Mouse (Mus musculus) left cerebral cortex, postnatal 14 days (tissue): ENCODE data around the gene Pld4. TPM values are rescaled to one million over a fixed set of nuclear protein-coding genes. Genes with fewer than 3 reads are reported as not detected.

ENCODE experiments used
- DNase-seq, 2 experiments: peaks; one replicate each; pipeline ENCODE4 v3.0.0; 2021 to 2022; ENCODE audit warnings: low spot score in 2 of 2, mixed read lengths in 1 of 2
- intact Hi-C: fragments of 180-260 bp; cut with DNase I; formaldehyde crosslinking; loops from one replicate; pipeline ENCODE4 v1.15.1; 2025
- total RNA-seq, 2 experiments: library from RNA; stranded (reverse); gene quantifications; 2 replicates each; pipeline ENCODE4 v1.2.3; 2021

Gene Pld4
- total RNA-seq, 2 experiments from 2014 or later: 9.8 to 11.4 TPM

GRCm38 (mm10) chr12:112796551-112797510 is 36.4 kb downstream of the Pld4 start:
- intact Hi-C loops: loop anchor here (10.0 kb wide), 1 partner anchor 52 kb away; no protein-coding TSS in a partner anchor
- no peak for DNase-seq

GRCm38 (mm10) chr12:112797672-112798331 is 37.3 kb downstream of the Pld4 start:
- intact Hi-C loops: loop anchor here (10.0 kb wide), 1 partner anchor 53 kb away; no protein-coding TSS in a partner anchor
- peak; percentile 67 to 88 for DNase-seq

GRCm38 (mm10) chr12:112798332-112798681 is 37.9 kb downstream of the Pld4 start:
- DNase-seq: no peak
- intact Hi-C loops: loop anchor here (10.0 kb wide), 1 partner anchor 54 kb away; no protein-coding TSS in a partner anchor

- intact Hi-C loops: loop anchor here (10.0 kb wide), 1 partner anchor 54 kb away; no protein-coding TSS in a partner anchor
Observed at GRCm38 (mm10) chr12:112798716-112799115, 38.3 kb downstream of the Pld4 start.

GRCm38 (mm10) chr12:112799237-112799970 is 38.9 kb downstream of the Pld4 start:
- intact Hi-C loops: loop anchor here (10.0 kb wide), 1 partner anchor 55 kb away; no protein-coding TSS in a partner anchor
- no peak for DNase-seq

More at GRCm38 (mm10) chr12:112798716-112799115, 38.3 kb downstream of the Pld4 start:
- no peak for DNase-seq

- DNase-seq: peak; percentile 67 to 72
- intact Hi-C loops: loop anchor here (5.0 kb wide), 1 partner anchor 42 kb away; no protein-coding TSS in a partner anchor
Observed at GRCm38 (mm10) chr12:112800476-112800875, 40.0 kb downstream of the Pld4 start.

- intact Hi-C loops: loop anchor here (5.0 kb wide), 1 partner anchor 40 kb away; no protein-coding TSS in a partner anchor
- DNase-seq: peak in 1 of 2 experiments; percentile 40
Observed at GRCm38 (mm10) chr12:112801864-112802846, 41.7 kb downstream of the Pld4 start, which contains the start of gene Ahnak2. Gene Ahnak2, minus strand, starts transcription at chr12:112802657.

- DNase-seq: no peak
- intact Hi-C loops: loop anchor here (5.0 kb wide), 1 partner anchor 39 kb away; no protein-coding TSS in a partner anchor
Observed at GRCm38 (mm10) chr12:112802917-112803316, 42.5 kb downstream of the Pld4 start.

GRCm38 (mm10) chr12:112804046-112804445 is 43.6 kb downstream of the Pld4 start:
- intact Hi-C loops: loop anchor here (5.0 kb wide), 1 partner anchor 38 kb away; no protein-coding TSS in a partner anchor

GRCm38 (mm10) chr12:112806044-112806443 is 45.6 kb downstream of the Pld4 start:
- intact Hi-C loops: no loop called here
- DNase-seq: no peak

More at GRCm38 (mm10) chr12:112804046-112804445, 43.6 kb downstream of the Pld4 start:
- no peak for DNase-seq

- intact Hi-C loops: loop anchor here (2.0 kb wide), 1 partner anchor 21 kb away; the partner anchor contains the start of gene Cdca4
- DNase-seq: no peak
Observed at GRCm38 (mm10) chr12:112807796-112808195, 47.3 kb downstream of the Pld4 start.

- no peak for DNase-seq
- intact Hi-C loops: loop anchor here (2.0 kb wide), 1 partner anchor 21 kb away; the partner anchor contains the start of gene Cdca4
Observed at GRCm38 (mm10) chr12:112808212-112808586, 47.7 kb downstream of the Pld4 start.

GRCm38 (mm10) chr12:112808587-112809364 is 48.3 kb downstream of the Pld4 start, which contains the start of gene Clba1:
Gene Clba1, plus strand, starts transcription at chr12:112808937.
- DNase-seq: peak; percentile 94 to 97
- intact Hi-C loops: loop anchor here (2.0 kb wide), 1 partner anchor 20 kb away; the partner anchor contains the start of gene Cdca4

- intact Hi-C loops: loop anchor here (2.0 kb wide), 1 partner anchor 19 kb away; the partner anchor contains the start of gene Cdca4
- no peak for DNase-seq
Observed at GRCm38 (mm10) chr12:112809641-112810040, 49.2 kb downstream of the Pld4 start.

GRCm38 (mm10) chr12:112810092-112810885 is 49.8 kb downstream of the Pld4 start:
- intact Hi-C loops: no loop called here
- no peak for DNase-seq

- intact Hi-C loops: no loop called here
- DNase-seq: no peak
Observed at GRCm38 (mm10) chr12:112813370-112813769, 52.9 kb downstream of the Pld4 start.
